Mouse (Mus musculus): ENCODE measurements around the gene Nppa.

DNA sequence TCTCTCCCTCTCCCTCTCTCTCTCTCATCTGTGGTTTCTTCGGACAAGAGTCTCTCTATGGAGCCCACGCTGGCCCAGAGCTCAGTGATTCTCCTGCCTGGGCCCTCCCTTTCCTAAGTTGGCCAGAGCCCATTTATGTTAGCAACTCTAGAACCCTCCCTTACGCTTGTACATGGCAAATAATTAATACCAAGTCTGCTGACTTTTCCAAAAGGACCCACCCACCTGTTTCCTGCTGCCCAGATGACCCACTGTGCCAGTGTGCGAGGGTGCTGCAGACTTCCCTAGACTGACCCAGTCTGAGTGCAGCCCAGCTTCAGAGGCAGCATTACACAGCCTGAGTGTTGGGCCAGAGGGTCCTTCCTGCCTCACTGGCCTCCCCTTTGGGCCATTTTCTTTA lies 11.7 kb downstream of the Nppa start:
- TF ChIP-seq CTCF (IDR thresholded peaks at IDR 0.05): no peak
- TF ChIP-seq POLR2A (IDR thresholded peaks at IDR 0.05; ENCODE audit: insufficient read depth, low read depth, low read length): no peak
- no peak for TF ChIP-seq EP300 (IDR thresholded peaks at IDR 0.05; ENCODE audit: insufficient read depth, low read depth, low read length)
